In genomic region chr13:115187356-115187755, GRCm38 (mm10) we compare ENCODE assay signal across 21 mouse cellular contexts.
DNase-seq lines count a peak whose midpoint lies in the region; ATAC-seq and TF ChIP-seq lines count a peak whose summit lies in the region.
"Had no signal": no experiment of that assay in that cellular context is flagged by ENCODE, and none has a peak within 500 bp of the region (broad histone marks: within the 10 kb centered on the region; RNA-seq: fewer than 3 reads in every experiment).

No protein-coding gene starts in this region.

- no peaks in the 10 kb centered on the region for H3K36me3 ChIP-seq in limb, embryonic 11.5 days (ENCODE audit: control insufficient read depth, insufficient read depth, low read length)
- no peaks in the 10 kb centered on the region for H3K36me3 ChIP-seq in limb, embryonic 10.5 days
- no peaks in the 10 kb centered on the region for H3K36me3 ChIP-seq in heart, embryonic 16.5 days (ENCODE audit: control insufficient read depth, insufficient read depth)
- no peaks in the 10 kb centered on the region for H3K36me3 ChIP-seq in forebrain, embryonic 12.5 days (replicated peaks)
- H3K36me3 ChIP-seq: forebrain, embryonic 10.5 days; hindbrain, embryonic 13.5 days; kidney, embryonic 15.5 days; midbrain, embryonic 10.5 days had no signal

- WGBS in limb, embryonic 11.5 days: 94% methylated on average over 3 of the region's 3 CpGs
- 91% methylated on average over 3 of the region's 3 CpGs for WGBS in limb, embryonic 10.5 days
- WGBS in heart, embryonic 16.5 days: 77% methylated on average over 3 of the region's 3 CpGs
- WGBS in forebrain, embryonic 12.5 days: 89% methylated on average over 3 of the region's 3 CpGs

- H3K4me1 ChIP-seq in limb, embryonic 11.5 days (ENCODE audit: control insufficient read depth, insufficient read depth, low read length): no peaks in the 10 kb centered on the region
- H3K4me1 ChIP-seq in limb, embryonic 10.5 days: no peaks in the 10 kb centered on the region; the same call in 1 of the 2 replicates
- peaks cover 16% of the 10 kb centered on the region for H3K4me1 ChIP-seq in heart, embryonic 16.5 days (ENCODE audit: control insufficient read depth, insufficient read depth, low read length)
- H3K4me1 ChIP-seq in forebrain, embryonic 12.5 days: no peaks in the 10 kb centered on the region; the same call in 1 of the 2 replicates
- H3K4me1 ChIP-seq: hindbrain, embryonic 13.5 days; kidney, embryonic 15.5 days; midbrain, embryonic 10.5 days had no signal

- H3K27ac ChIP-seq in gastrocnemius, adult 2 months: peak overlapping the region; percentile 54; the same call in 1 of the 2 replicates
- H3K27ac ChIP-seq in limb, embryonic 11.5 days (replicated peaks; ENCODE audit: low read depth, low read length): no peak overlapping the region
- no peak overlapping the region for H3K27ac ChIP-seq in limb, embryonic 10.5 days
- peak overlapping the region; percentile 61 for H3K27ac ChIP-seq in heart, embryonic 16.5 days (ENCODE audit: low read length)
- no peak overlapping the region for H3K27ac ChIP-seq in forebrain, embryonic 12.5 days
- H3K27ac ChIP-seq: forebrain, embryonic 10.5 days; hindbrain, embryonic 13.5 days; kidney, embryonic 15.5 days; left cerebral cortex, adult 2 months; macrophage; midbrain, embryonic 10.5 days had no signal

- no peaks in the 10 kb centered on the region for H3K9me3 ChIP-seq in limb, embryonic 11.5 days (ENCODE audit: control insufficient read depth, low read length)
- H3K9me3 ChIP-seq in limb, embryonic 10.5 days (replicated peaks): no peaks in the 10 kb centered on the region
- no peaks in the 10 kb centered on the region for H3K9me3 ChIP-seq in heart, embryonic 16.5 days (replicated peaks; ENCODE audit: control insufficient read depth, low read length)
- H3K9me3 ChIP-seq in forebrain, embryonic 12.5 days: no peaks in the 10 kb centered on the region
- H3K9me3 ChIP-seq: forebrain, embryonic 10.5 days; hindbrain, embryonic 13.5 days; kidney, embryonic 15.5 days; midbrain, embryonic 10.5 days had no signal

- H3K4me3 ChIP-seq in gastrocnemius, adult 2 months: no peak overlapping the region
- no peak overlapping the region for H3K4me3 ChIP-seq in limb, embryonic 11.5 days (ENCODE audit: low read depth, low read length)
- H3K4me3 ChIP-seq in limb, embryonic 10.5 days: no peak overlapping the region
- no peak overlapping the region for H3K4me3 ChIP-seq in heart, embryonic 16.5 days (ENCODE audit: low read length)
- H3K4me3 ChIP-seq in forebrain, embryonic 12.5 days (replicated peaks): no peak overlapping the region
- H3K4me3 ChIP-seq: forebrain, embryonic 10.5 days; hindbrain, embryonic 13.5 days; kidney, embryonic 15.5 days; left cerebral cortex, adult 2 months; midbrain, embryonic 10.5 days had no signal

- TF ChIP-seq CTCF in gastrocnemius, adult 2 months (IDR thresholded peaks at IDR 0.05): no peak

- no peak for ATAC-seq in limb, embryonic 11.5 days (ENCODE audit: insufficient number of reproducible peaks, low FRiP score, low TSS enrichment, low read depth)
- ATAC-seq in heart, embryonic 16.5 days (replicated peaks; ENCODE audit: extremely low read depth, insufficient read depth, low FRiP score): no peak
- no peak for ATAC-seq in forebrain, embryonic 12.5 days (ENCODE audit: low FRiP score)
- ATAC-seq: forebrain, postnatal 0 days had no signal

- DNase-seq in gastrocnemius, adult 2 months: no peak
- DNase-seq in gastrocnemius, postnatal 4 days (ENCODE audit: low spot score in 2 of 2): no peak
- peak; percentile 10 for DNase-seq in limb, embryonic 11.5 days (ENCODE audit: low spot score)
- DNase-seq in limb, embryonic 10.5 days (ENCODE audit: low spot score): no peak
- DNase-seq in testis, postnatal 10 days (ENCODE audit: low spot score): no peak
- DNase-seq: cerebellum, adult 18-20 months; cerebellum, postnatal 14 days; forebrain, postnatal 0 days; kidney, adult 11 months; layer of hippocampus, adult 9-11 months; left cerebral cortex, postnatal 4 days; right cerebral cortex, postnatal 4 days; thymus, postnatal 25 days had no signal

- no peak overlapping the region for H3K4me2 ChIP-seq in limb, embryonic 11.5 days (ENCODE audit: low read depth, severe bottlenecking)
- H3K4me2 ChIP-seq in heart, embryonic 16.5 days (ENCODE audit: low read depth, low read length): no peak overlapping the region
- H3K4me2 ChIP-seq in forebrain, embryonic 12.5 days: no peak overlapping the region
- H3K4me2 ChIP-seq: hindbrain, embryonic 13.5 days; kidney, embryonic 15.5 days had no signal

- no peaks in the 10 kb centered on the region for H3K27me3 ChIP-seq in limb, embryonic 11.5 days (ENCODE audit: control insufficient read depth, insufficient read depth, low read length)
- H3K27me3 ChIP-seq in limb, embryonic 10.5 days (ENCODE audit: low read depth, poor library complexity, severe bottlenecking): no peaks in the 10 kb centered on the region
- no peaks in the 10 kb centered on the region for H3K27me3 ChIP-seq in heart, embryonic 16.5 days (ENCODE audit: control insufficient read depth, insufficient read depth, low read length)
- H3K27me3 ChIP-seq in forebrain, embryonic 12.5 days: no peaks in the 10 kb centered on the region
- H3K27me3 ChIP-seq: hindbrain, embryonic 13.5 days; kidney, embryonic 15.5 days had no signal

- intact Hi-C loops in gastrocnemius, adult 2 months (cut with DNase I): no loop called here

- no peak overlapping the region for H3K9ac ChIP-seq in limb, embryonic 11.5 days (ENCODE audit: low read length)
- H3K9ac ChIP-seq in heart, embryonic 16.5 days (ENCODE audit: low read length): no peak overlapping the region
- H3K9ac ChIP-seq in forebrain, embryonic 12.5 days: no peak overlapping the region
- H3K9ac ChIP-seq: forebrain, postnatal 0 days; hindbrain, embryonic 13.5 days; kidney, embryonic 15.5 days had no signal

Comparison
In these comparisons a context has a peak if more than half of its experiments do, and no peak if none do; other contexts are left out.
1. H3K27ac ChIP-seq: peak in gastrocnemius, adult 2 months (single experiment) and heart, embryonic 16.5 days (single experiment); none in limb, embryonic 11.5 days (single experiment), limb, embryonic 10.5 days (single experiment) and forebrain, embryonic 12.5 days (single experiment).